Mouse (Mus musculus) cerebellum, adult 8-10 months (tissue): ENCODE measurements around the gene Mlc1.

ENCODE experiments used
- DNase-seq: peaks from one replicate; pipeline ENCODE4 v3.0.0; 2022

Gene Mlc1

GRCm38 (mm10) chr15:88978281-88979137 is at the start of gene Mlc1:
Gene Mlc1, minus strand, starts transcription at chr15:88979007.
- DNase-seq = peak; percentile 7

GRCm38 (mm10) chr15:89020492-89020891 is 41.7 kb upstream of the Mlc1 start:
- DNase-seq = no peak

GRCm38 (mm10) chr15:89020085-89020484 is 41.3 kb upstream of the Mlc1 start:
- DNase-seq = no peak

GRCm38 (mm10) chr15:89016722-89017121 is 37.9 kb upstream of the Mlc1 start:
- DNase-seq = no peak

- DNase-seq = no peak
Measured at GRCm38 (mm10) chr15:89007781-89008180, 29.0 kb upstream of the Mlc1 start.

GRCm38 (mm10) chr15:89007002-89007401 is 28.2 kb upstream of the Mlc1 start:
- DNase-seq = no peak

GRCm38 (mm10) chr15:89001245-89001644 is 22.4 kb upstream of the Mlc1 start:
- DNase-seq = no peak

GRCm38 (mm10) chr15:89000367-89000766 is 21.6 kb upstream of the Mlc1 start:
- no peak for DNase-seq

GRCm38 (mm10) chr15:88999124-88999523 is 20.3 kb upstream of the Mlc1 start:
- DNase-seq = peak; percentile 5

GRCm38 (mm10) chr15:88998636-88999035 is 19.8 kb upstream of the Mlc1 start:
- DNase-seq = no peak

- no peak for DNase-seq
Measured at GRCm38 (mm10) chr15:88989236-88989635, 10.4 kb upstream of the Mlc1 start.

GRCm38 (mm10) chr15:88982534-88983079 is 3.8 kb upstream of the Mlc1 start, which contains the start of gene Mov10l1:
Gene Mov10l1, plus strand, starts transcription at chr15:88982909.
- no peak for DNase-seq

- DNase-seq = no peak
Measured at GRCm38 (mm10) chr15:88979138-88979446, 285 bp upstream of the Mlc1 start.

- no peak for DNase-seq
Measured at GRCm38 (mm10) chr15:88972300-88972699, 6.5 kb downstream of the Mlc1 start.

- no peak for DNase-seq
Measured at GRCm38 (mm10) chr15:88964070-88964578, 14.7 kb downstream of the Mlc1 start.

- DNase-seq = no peak
Measured at GRCm38 (mm10) chr15:88957522-88957921, 21.3 kb downstream of the Mlc1 start.

GRCm38 (mm10) chr15:88955342-88955741 is 23.5 kb downstream of the Mlc1 start:
- no peak for DNase-seq

- DNase-seq = no peak
Measured at GRCm38 (mm10) chr15:88954368-88955072, 24.3 kb downstream of the Mlc1 start, which contains the start of gene Ttll8. Gene Ttll8, minus strand, starts transcription at chr15:88954418.

- DNase-seq = no peak
Measured at GRCm38 (mm10) chr15:88951246-88951645, 27.6 kb downstream of the Mlc1 start.

- no peak for DNase-seq
Measured at GRCm38 (mm10) chr15:88946851-88947250, 32.0 kb downstream of the Mlc1 start.

GRCm38 (mm10) chr15:88943896-88944551 is 34.8 kb downstream of the Mlc1 start:
- no peak for DNase-seq

GRCm38 (mm10) chr15:88942783-88943182 is 36.0 kb downstream of the Mlc1 start:
- DNase-seq = no peak

- DNase-seq = no peak
Measured at GRCm38 (mm10) chr15:88937291-88937650, 41.5 kb downstream of the Mlc1 start.
